Mouse (Mus musculus) kidney, postnatal 10 days (tissue): ENCODE measurements at regions not wholly inside any gene's neighbourhood (a gene's known extent, or its start where the extent isn't known, plus 50 kb on each side); places are given as distances from the start of the nearest gene placed in this dataset.
"Not testable (repeated sequence)": the region's sequence is repeated elsewhere in the genome, so short reads cannot be mapped to it uniquely, and the experiment has no call there.

Experiments
- DNase-seq: peaks from one replicate; pipeline ENCODE4 v3.0.0; 2021; ENCODE audit warnings: mixed read lengths

DNA sequence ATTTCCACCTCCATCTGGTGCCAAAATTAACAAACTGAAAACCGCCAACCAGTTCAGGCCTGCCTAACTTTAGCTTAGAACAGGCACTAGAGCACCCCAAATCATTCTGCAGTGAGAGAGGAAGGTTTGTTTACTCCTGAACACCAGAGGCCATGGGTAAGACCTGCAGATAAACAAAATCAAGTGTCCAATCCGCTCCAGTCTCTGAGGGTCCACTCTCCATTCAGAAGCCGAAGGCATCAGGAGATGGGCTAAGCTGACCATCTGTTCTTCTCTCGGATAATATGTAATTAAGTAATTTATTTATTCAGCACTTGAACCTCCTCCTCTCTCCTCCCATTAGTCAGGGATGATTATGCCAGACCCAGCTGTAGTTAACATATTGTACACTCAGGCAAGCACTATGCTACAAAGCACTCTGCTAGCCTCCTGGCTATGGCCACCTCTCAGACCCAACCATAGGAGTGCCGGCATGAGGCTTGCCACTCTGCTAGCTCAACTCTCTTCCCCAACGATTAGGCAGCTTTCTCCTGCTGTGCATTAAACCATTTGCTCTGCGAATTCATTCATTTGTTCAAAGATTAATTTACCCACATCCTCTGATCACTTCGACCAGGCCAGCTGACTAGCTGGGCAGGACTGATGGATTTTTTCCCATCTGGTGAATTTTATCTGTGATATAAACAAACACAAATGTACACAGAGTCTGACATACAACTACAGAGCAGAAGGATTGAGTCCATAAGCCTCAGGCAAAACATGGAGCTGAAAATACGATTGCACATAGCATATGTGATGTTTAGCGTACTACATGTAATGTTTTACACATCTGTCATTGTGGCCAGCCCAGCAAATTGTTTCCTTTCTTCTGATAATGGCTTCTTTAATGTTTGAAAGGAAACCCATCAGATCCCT, 184.4 kb downstream of the Mat2b start:
- no peak for DNase-seq

GRCm38 (mm10) chr11:40491599-40491998, 203.4 kb downstream of the Mat2b start:
- DNase-seq: no peak

- DNase-seq: not testable (repeated sequence)
Observed at GRCm38 (mm10) chr11:40478171-40478570, 216.8 kb downstream of the Mat2b start.

- no peak for DNase-seq
Observed at GRCm38 (mm10) chr11:40477294-40477693, 217.7 kb downstream of the Mat2b start.

- DNase-seq: peak; percentile 58
Observed at GRCm38 (mm10) chr11:40469080-40469705, 225.8 kb downstream of the Mat2b start.

- DNase-seq: no peak
Observed at GRCm38 (mm10) chr11:40456571-40456970, 238.4 kb downstream of the Mat2b start.

DNA sequence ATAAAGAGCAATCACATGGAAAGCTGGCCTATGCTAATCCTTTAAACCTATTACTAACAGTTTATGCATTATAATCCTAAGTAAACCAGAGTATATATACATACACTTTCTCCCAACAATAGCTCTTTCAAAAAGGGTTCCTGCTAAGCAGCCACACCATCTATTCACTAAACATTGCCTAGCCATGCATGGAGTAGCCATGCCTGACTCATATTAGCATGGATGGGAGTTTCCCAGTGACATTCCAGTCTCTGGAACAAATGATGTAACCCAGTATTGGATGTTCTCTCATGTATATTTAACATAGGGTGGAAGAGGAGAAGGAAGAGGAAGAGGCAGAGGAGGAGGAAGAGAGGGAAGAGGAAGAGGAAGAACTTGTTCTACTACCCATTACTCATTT, 240.0 kb downstream of the Mat2b start:
- not testable (repeated sequence) for DNase-seq

- DNase-seq: no peak
Observed at GRCm38 (mm10) chr11:40446846-40447245, 248.2 kb downstream of the Mat2b start.

- no peak for DNase-seq
Observed at GRCm38 (mm10) chr11:40434002-40434401, 261.0 kb downstream of the Mat2b start.

GRCm38 (mm10) chr11:40428858-40429257, 266.1 kb downstream of the Mat2b start:
- no peak for DNase-seq

GRCm38 (mm10) chr11:40424316-40424715, 270.7 kb downstream of the Mat2b start:
- DNase-seq: no peak

DNA sequence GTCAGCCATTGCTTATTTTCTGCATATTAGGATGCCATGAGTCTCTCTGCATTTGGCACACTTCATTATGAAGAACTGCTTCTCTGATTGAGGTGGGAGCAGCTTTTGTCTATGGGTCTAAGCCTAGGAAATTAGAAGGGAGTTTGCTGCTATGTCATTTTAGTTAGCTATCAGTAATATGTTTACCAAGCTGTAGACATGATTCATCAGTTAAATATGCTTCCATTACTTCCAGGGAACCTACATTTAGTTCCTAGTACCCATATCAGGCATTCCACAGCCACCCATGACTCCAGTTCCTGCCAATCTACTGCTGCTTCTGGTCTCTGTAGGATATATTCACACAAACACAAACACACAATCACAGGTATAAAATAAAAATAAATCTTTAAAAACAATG, 287.4 kb downstream of the Mat2b start:
- DNase-seq: no peak

- DNase-seq: no peak
Observed at GRCm38 (mm10) chr11:40402249-40402648, 292.8 kb downstream of the Mat2b start.

GRCm38 (mm10) chr11:40397453-40398104, 297.4 kb downstream of the Mat2b start:
- no peak for DNase-seq

GRCm38 (mm10) chr11:40395331-40395730, 299.7 kb downstream of the Mat2b start:
- DNase-seq: no peak

DNA sequence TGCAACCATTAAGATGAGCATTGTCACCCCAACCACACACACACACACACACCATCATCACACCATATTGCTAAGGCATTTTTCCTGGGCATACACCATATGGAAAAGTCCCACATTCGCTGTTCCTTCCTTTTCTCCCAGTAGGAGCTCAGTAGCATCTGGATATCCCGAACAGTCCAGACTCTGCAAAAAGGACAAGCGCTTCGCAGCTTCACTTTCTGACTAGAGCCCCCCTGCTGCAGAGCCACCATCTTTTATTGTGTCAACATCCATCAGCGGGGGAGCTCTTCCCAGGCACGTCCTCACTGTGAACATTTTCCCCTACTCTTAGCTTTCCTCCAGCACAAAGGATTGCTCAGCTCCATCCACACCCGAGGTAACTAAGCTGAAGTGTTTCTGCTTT, 300.1 kb downstream of the Mat2b start:
- DNase-seq: no peak

- no peak for DNase-seq
Observed at GRCm38 (mm10) chr11:40394283-40394758, 300.7 kb downstream of the Mat2b start.

DNA sequence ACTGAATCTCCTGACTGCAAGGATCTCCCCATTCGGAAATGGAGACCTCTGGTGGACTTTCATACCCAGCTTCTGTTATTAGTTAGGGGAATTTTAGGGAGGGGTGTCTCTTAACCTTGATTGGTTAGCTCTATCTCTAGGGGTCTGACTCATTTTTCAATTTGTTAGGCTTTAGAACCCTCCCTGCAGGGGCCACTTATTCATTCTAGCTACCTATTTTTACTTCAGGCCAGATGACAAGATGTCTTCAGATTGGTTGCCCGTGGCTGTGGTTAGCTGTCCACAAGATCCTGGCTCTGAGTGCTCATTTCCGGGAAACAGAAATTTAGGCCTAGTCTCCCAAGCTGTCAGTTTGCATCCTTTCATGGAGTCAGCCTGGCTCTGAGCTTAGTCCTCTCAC, 314.3 kb downstream of the Mat2b start:
- peak; percentile 6 for DNase-seq

- DNase-seq: no peak
Observed at GRCm38 (mm10) chr11:40371696-40372095, 323.3 kb downstream of the Mat2b start.

GRCm38 (mm10) chr11:40366573-40366972, 328.4 kb downstream of the Mat2b start:
- no peak for DNase-seq

- no peak for DNase-seq
Observed at GRCm38 (mm10) chr11:40362530-40363185, 332.3 kb downstream of the Mat2b start.
